ENCODE assay signal across 20 mouse cellular contexts in the genomic region with DNA sequence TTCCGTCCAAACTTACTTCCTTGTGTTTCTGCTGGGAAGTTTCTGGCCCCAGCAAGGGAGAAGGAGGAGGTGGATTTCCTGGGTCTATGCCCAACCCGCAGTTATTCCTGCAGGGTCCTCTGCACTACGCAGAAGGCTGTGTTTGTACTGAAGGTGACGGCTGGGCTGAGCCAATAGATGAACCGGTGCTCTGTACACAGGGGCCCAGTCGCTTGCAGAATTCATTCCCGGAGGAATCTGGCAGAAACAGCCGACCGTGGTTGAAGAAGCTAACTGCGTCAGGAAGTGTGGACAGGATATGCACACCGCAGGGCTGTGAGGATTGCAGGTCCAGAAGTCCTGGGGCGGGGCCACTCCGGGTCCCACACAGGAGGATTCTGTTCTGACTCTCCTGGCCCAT.
"Had no signal": no experiment of that assay in that cellular context is flagged by ENCODE, and none has a peak within 500 bp of the region (broad histone marks: within the 10 kb centered on the region; RNA-seq: fewer than 3 reads in every experiment).

No protein-coding gene starts in this region.

- H3K9ac ChIP-seq: limb, embryonic 13.5 days; liver, embryonic 14.5 days; liver, postnatal 0 days; midbrain, embryonic 12.5 days; midbrain, embryonic 15.5 days; neural tube, embryonic 12.5 days; neural tube, embryonic 15.5 days; stomach, embryonic 15.5 days had no signal

- H3K4me2 ChIP-seq: limb, embryonic 13.5 days; liver, embryonic 11.5 days; midbrain, embryonic 12.5 days; midbrain, embryonic 15.5 days; neural tube, embryonic 12.5 days; neural tube, embryonic 15.5 days; stomach, embryonic 15.5 days had no signal

- H3K4me3 ChIP-seq: limb, embryonic 13.5 days; midbrain, embryonic 12.5 days; midbrain, embryonic 15.5 days; neural tube, embryonic 12.5 days; neural tube, embryonic 15.5 days; stomach, embryonic 15.5 days had no signal

- H3K36me3 ChIP-seq: limb, embryonic 13.5 days; midbrain, embryonic 12.5 days; midbrain, embryonic 15.5 days; neural tube, embryonic 12.5 days; neural tube, embryonic 15.5 days; stomach, embryonic 15.5 days had no signal

- H3K4me1 ChIP-seq: midbrain, embryonic 12.5 days; midbrain, embryonic 15.5 days; neural tube, embryonic 12.5 days; neural tube, embryonic 15.5 days; stomach, embryonic 15.5 days had no signal

- H3K27me3 ChIP-seq: midbrain, embryonic 15.5 days; neural tube, embryonic 12.5 days had no signal

- H3K9me3 ChIP-seq: limb, embryonic 13.5 days; midbrain, embryonic 12.5 days; midbrain, embryonic 15.5 days; neural tube, embryonic 12.5 days; neural tube, embryonic 15.5 days; stomach, embryonic 15.5 days had no signal

- DNase-seq: kidney, adult 18-20 months; kidney, postnatal 36 days; left cerebral cortex, postnatal 4 days; liver, postnatal 0 days; lung, postnatal 14 days; right cerebral cortex, adult 18-20 months; right cerebral cortex, postnatal 14 days; right cerebral cortex, postnatal 4 days; thymus, postnatal 25 days had no signal

- ATAC-seq: intestine, embryonic 16.5 days; liver, postnatal 0 days; midbrain, embryonic 15.5 days had no signal

- H3K27ac ChIP-seq: kidney, postnatal 0 days; limb, embryonic 13.5 days; liver, embryonic 14.5 days; macrophage; midbrain, embryonic 12.5 days; midbrain, embryonic 15.5 days; neural tube, embryonic 12.5 days; neural tube, embryonic 15.5 days; stomach, embryonic 15.5 days had no signal
